Mouse (Mus musculus) gastrocnemius, postnatal 36 days (tissue): ENCODE data around the gene Ugt1a2. TPM values are rescaled to one million over a fixed set of nuclear protein-coding genes. Genes with fewer than 3 reads are reported as not detected.

Source experiments
- DNase-seq, 2 experiments: peaks; one replicate each; pipeline ENCODE4 v3.0.0; 2022
- intact Hi-C: fragments of 180-260 bp; cut with DNase I; formaldehyde crosslinking; loops from one replicate; pipeline ENCODE4 v1.15.1; 2025
- total RNA-seq, 2 experiments: library from RNA; stranded (reverse); gene quantifications; 2 replicates each; pipeline ENCODE4 v1.2.3; 2021

The Ugt1a2 gene
- total RNA-seq, 2 experiments from 2014 or later: not detected

DNA sequence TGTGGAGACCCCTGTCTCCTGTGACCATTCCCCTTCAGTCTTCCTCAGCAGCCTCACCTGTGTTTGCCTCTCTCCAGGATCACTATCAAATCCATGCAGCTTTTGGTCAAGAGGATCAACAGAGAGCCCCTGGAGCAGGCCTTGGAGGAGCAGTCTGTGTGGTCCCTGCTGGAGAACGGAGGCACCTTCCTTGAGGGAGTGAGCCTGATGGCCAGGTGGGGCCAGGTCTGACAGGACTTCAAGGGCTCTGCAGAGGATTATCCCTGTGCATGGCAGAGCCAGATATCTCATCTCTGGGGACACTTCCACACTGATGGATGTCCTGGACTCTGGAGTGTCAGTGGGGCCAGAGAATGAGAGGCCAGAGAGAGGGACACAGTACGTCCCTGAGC lies 55.1 kb downstream of the Ugt1a2 start:
- intact Hi-C loops: no loop called here
- no peak for DNase-seq

DNA sequence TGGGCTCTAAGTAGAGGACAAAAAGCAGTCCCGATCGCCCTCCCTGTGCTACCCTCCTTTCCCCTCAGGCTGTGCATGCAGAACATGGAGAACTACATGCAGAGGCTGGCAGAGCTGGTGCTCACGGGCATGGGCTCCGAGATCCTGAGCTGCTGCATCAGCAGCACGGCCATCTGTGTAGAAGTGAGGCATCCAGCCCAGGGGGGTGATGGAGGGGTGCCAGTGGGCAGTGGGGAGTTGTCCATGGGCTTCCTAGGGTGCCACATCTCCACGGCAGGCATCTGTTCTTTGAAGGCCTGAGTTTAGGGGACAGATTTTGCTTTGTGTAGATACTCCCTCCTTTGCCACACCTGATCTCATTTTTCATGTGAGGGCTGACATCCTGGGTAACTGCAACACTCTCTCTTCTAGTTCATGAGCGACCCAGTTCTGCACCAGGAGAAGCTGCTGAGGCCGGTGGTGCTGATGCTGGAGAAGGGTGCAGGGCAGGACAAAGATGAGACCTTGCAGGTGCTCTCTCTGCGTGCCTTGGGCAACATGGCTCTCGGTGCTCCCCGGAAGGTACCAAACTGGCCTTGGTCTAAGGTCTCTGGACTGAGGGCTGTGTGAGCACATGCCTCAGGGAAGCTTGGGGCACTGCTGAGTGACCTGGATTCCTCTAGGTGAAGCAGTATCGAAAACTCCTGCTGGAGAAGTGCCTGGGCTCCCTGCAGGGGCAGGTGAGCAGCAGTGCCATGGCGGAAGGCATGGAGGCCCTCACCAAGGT lies 55.8 kb downstream of the Ugt1a2 start:
- intact Hi-C loops: no loop called here
- no peak for DNase-seq

DNA sequence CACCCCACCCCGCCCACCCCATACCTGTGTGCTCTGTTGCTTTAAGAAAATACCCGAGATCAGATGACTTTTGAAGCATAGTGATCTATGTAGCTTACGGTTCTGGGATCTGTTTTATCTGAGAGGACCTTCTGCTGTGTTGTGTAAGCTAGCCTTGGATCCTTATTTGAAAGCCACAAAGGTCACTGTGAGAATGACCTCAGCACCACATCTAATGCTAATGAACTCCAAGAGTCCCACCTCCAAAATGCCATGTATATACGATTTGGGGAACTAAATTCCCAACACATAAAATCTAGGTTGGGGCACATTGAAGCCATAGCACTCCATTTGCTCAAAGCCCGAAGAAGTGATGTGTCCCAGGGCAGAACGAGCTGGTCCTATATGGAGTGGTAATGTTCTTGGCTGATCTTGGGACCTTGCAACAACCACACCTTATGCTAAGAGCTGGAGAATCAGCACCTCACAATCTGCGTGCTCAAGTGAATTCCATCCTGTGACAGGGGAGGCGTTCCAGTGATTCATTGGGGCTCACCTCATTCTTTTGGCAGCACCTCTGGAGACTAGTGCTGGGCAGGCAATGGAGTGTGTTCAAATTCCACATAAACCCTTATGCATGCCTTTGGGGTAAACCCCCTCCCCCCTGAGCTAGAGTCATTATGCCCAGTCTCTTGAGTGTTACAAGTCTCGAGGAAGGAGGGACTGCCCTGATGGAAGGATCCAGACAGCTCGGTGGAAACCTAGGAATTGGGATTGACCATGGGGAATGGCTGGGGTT lies 56.7 kb downstream of the Ugt1a2 start:
- no peak for DNase-seq

DNA sequence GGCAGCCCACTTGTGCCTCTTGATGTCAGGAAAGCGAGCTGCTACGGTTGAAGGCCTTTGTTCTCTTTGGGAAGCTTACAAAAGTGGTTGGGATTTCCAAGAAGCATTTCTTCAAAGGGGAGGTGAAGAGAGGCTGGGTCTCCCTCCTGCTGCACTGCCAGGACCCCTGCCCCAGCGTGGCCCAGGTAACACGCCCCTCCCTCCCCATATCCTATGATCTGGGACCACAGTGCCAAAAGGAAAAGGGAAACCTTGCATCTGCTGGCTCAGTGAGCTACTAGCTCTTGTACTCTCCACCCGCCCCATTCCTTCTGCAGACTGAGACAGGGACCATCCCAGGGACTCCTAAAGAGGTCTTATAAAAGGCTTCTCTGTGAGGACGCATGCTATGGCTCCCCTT lies 57.3 kb downstream of the Ugt1a2 start:
- intact Hi-C loops: no loop called here
- DNase-seq: no peak

More for the DNA sequence above, 56.7 kb downstream of the Ugt1a2 start:
- intact Hi-C loops: no loop called here

DNA sequence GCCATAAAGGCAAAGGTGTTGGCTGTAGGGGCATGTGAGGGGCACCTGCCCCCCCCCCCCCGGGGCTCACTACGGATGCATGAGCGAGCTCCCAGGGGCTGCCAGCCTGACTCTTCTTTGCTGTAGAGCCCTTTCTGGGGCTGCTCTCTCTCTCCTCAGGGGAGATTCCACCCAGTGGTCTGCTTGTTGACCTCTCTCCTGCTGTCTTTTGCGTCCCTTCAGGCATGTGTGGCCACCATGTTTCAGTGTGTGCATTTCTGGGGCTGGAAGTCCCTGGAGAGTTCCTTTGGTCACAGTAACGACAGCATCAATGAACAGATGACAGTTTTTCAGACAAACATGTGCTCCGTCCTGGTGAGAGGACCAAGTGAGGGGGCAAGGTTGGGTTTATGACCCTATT lies 58.0 kb downstream of the Ugt1a2 start:
- DNase-seq: no peak
- intact Hi-C loops: no loop called here

DNA sequence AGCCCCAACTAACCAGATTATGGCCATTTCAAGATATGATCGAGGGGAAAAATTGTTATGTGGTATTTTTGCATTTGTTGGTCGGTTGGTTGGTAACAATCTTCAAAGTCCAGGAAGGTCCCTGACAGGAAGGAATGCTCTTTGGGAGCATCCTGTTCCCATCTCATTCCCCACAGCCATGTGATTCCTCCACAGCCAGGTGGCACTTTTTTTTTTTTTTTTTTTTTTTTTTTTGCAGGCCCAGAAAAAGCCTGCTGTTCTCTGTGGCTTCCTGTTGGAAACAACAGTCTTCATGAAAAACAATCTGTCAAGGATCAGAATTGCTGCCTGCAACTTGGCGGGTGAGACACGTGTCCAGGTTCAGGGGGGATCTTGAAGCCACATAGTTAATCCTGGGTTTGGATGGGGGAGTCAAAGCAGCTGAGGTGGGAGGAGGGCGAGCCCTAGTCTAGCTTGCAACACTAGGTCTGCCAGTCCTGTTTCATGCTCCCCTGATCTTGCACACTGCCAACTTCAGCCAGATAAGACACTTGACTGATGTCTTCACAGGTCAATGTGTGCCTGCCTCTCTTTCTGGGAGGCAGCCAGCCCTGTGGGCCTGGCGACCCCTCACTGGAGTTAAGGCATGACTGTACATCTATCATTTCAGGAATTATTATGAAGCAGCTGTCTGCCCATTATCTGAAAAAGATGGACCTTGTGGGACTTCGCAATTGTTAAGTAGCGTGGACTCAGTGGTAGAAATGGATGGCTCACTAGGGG lies 58.7 kb downstream of the Ugt1a2 start:
- intact Hi-C loops: no loop called here
- DNase-seq: no peak

DNA sequence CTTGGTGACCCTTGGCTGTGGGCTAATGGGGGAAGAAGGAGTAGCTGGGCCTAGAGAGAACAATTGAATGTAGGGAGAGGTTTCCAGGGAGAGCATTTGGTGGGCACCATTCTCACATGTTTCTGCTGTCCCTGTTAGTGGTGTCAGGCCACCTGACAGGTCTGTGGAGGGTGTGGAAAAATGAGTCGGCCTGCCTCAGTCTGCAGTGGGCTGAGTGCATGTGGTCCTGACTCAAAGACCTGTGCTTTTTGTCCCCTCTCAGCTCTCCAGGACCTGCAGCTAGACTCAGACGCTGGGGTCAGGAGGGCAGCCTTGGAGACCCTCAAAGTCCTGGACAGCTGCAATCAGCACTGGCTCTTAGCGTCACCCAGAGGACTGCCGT lies 59.2 kb downstream of the Ugt1a2 start:
- DNase-seq: no peak
- intact Hi-C loops: no loop called here

DNA sequence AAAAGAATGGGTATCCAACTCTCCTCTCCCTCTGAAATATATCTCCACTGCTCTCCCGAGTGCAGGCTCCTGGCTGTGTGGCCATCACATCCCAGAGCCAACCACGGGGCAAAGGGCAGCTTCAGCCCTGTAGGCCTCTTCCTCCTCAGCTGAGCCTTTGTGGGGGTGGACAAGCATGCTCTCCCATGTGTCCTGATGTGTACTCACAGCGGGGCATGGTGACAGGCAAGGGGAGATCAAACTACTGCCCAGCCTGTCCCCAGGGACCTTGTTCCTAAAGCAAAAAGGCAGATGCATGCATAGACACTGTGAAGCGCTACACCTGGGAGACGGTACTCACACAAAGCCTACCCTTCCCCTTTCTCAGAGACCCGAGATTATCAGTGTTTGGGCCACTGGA lies 59.7 kb downstream of the Ugt1a2 start:
- intact Hi-C loops: no loop called here
- DNase-seq: no peak

DNA sequence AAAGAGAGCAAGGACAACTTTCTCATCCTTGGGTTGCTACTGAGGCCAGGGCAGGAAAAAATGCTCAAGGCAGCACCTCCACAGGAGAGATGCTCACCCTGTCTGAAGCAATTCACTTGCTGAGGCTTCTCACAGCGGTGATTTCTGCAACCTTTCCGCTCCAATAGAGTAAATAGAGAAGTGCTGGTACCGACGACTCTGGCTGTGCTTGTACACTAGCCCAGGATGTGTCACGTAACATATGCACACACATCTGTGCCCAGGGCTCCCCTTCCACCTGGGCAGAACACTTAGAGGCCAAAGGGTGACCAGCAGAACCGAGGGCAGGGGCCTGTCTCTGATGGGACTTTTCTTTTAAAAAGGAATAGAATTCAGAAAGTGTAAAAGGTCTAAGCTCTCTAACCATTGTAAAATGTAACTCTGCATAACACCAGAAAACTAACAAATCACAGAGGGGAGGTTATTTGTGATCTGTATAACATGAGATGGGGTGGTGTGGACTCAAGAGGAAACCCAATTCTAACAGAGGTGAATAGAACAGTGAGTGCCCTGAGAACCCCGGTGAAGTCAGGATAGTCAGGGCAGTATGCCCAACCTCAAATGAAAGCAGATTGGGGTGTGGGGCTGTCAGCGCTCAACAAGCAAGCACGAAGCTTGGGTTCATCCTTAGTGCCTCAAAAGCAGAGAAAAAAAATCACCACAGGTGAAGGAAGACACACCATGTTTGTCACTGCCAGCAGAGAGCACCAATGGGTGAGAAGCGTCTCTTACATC lies 60.4 kb downstream of the Ugt1a2 start:
- intact Hi-C loops: no loop called here

DNA sequence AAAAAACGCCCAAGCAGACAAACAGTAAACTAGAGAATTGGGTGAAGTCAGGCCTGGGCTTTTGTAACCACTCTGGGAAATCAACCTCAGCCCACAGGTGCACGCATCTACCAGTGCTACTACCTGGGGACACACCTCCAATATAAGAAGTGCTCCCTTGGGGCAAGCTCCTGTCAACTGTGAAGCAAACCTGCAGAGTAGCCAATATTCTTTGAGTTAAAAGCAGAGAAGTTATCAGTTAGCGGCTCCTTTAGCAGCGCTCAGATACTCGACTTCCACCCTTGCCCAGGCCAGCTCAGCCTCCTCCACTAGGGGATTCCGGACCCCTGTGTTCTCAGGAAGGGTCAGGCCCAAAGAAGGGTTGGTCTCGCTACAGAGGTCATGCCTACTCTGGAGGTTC lies 61.3 kb downstream of the Ugt1a2 start:
- DNase-seq: no peak
- intact Hi-C loops: no loop called here

More for the DNA sequence above, 60.4 kb downstream of the Ugt1a2 start:
- DNase-seq: no peak

DNA sequence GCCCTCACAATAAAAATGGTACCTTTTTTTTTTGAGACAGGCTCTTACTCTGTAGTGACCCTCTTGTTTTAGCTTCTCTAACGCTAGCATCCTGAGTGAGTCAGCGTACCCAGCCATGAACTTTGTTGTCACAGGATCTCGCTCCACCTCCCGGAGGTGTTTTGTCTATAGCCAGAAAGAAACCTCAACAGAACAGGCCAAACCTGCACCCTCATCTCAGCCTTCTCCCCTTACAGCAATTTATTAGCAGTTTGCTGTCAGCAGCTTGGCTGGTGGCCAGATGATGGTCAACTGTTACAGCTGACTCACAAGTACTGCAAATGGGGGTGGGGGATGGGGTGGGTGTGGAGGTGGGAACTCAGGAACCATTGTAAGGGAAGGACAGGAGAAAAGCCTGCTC lies 61.9 kb downstream of the Ugt1a2 start:
- no peak for DNase-seq
- intact Hi-C loops: no loop called here

DNA sequence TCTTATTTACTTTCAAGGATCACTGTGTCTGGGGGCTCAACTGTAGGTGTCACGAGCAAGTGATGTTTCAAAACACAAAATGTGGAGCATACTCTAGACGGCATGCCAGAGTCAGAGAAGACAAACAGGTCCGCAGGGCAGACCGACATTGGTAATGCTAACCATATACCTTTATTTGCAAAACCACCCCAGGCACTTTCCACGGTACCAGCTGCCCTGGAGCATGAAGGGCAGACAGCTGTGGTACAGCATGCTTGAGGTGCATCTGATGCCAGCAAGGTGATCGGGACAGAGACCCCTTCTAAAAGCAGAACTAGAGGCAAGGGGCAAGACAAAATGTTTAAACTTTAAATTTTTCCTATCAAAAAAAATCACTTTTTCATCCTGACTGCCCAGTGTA lies 62.6 kb downstream of the Ugt1a2 start:
- intact Hi-C loops: no loop called here

DNA sequence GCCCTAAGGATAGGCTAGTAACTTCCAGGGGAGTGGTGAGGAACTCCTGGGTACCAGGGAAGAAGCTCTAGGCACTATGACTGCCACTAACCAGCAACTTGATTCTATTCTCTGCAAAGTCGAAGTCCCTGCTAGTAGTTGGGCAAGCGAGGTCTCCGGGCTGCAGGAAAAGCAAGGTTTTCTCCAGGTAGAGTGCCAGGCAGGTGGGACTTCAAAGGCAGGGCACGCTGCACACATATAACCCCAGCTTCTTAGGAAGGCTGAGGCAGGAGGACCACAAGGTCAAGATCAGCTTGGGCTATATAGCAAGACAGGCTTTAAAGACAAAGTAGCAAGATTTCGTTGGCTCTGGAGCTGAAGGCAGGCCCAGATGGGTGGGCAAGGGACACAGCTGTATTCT lies 63.4 kb downstream of the Ugt1a2 start:
- no peak for DNase-seq
- intact Hi-C loops: no loop called here

More for the DNA sequence above, 62.6 kb downstream of the Ugt1a2 start:
- no peak for DNase-seq

DNA sequence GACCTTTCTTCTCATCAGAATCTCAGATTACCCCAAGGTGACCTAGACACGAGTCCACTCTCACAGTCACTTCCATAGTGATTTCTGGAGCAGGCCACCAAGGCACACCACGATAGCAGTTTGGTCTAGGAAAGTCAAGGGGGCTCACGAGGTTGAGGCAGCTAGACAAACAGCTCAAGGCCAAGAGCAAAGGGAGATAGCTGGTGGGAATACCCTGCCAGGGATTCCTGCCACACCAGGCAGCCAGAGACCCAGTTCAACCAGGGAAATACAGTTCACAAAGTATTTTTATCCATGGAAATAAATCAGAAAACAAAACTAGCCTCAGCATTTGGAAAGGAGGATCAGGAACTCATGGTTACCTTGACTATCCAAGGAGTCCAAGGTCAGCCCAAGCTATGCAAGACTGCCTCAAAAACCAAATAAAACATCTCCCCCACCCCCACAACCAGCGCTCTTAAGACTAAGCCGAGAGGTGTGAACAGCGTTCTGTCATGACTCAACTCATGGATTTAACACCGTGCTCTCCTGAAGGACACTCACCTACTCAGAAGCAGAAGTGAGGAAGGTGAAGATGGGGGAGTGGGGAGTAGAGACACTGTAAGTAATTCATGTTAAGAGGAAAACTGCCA lies 64.0 kb downstream of the Ugt1a2 start:
- DNase-seq: no peak
- intact Hi-C loops: no loop called here

DNA sequence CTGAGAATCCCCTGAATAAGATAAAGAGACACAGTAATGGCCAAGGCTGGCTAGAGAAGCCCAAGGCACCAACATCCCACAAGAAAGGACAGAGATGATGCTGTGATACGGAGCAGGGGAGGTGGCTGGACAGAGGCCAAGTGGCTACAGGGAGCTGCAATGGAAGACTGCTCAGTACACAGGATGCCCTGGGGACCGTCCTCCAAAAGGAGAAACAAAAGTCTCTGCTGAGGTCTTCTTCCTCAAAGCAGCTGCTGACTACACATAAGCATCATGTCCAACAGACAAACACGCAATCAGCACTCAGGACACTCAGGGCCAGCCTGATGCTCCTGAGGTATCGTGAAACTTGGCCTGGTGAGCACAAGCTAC lies 64.5 kb downstream of the Ugt1a2 start:
- intact Hi-C loops: no loop called here
- peak in 1 of 2 experiments; percentile 29 for DNase-seq

DNA sequence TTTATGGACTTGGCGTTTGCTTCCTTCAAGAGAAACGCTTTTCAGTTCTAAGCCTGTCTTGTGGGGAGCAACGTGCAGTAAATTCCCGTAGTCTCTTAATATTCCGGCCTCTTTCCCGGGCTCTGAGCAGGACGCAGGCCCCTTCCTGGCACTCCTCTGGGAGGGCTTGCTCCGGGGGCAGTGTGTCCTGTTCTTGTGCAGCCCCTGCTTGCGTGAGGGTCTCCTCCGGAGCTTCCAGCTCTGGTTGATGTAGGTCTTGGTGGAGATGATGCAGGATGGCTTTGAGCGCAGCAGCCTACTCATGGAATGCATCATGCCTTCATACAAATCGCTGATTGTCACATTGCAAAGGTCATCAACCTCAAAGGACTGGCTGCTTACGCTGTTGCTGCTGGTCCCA lies 65.7 kb downstream of the Ugt1a2 start:
- peak in 1 of 2 experiments; percentile 23 for DNase-seq
- intact Hi-C loops: no loop called here

DNA sequence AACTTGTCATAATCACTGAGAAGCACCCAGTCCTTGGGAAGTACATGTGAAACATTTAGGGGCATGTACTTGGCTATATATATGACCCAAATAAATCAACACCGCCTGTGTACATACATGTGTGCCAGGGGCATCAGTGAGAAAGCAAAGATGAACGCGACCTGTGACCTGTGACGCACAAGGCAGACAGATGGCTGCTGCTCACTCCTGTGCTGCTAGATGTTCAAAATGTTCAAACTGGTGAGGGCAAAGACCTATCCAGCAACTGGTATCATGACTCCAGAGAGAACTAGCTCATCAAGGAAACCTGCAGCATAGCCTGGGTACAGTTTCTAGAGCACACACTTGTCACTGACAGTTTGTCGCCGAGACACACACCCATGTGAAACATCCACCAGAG lies 67.1 kb downstream of the Ugt1a2 start:
- intact Hi-C loops: no loop called here
- DNase-seq: no peak

DNA sequence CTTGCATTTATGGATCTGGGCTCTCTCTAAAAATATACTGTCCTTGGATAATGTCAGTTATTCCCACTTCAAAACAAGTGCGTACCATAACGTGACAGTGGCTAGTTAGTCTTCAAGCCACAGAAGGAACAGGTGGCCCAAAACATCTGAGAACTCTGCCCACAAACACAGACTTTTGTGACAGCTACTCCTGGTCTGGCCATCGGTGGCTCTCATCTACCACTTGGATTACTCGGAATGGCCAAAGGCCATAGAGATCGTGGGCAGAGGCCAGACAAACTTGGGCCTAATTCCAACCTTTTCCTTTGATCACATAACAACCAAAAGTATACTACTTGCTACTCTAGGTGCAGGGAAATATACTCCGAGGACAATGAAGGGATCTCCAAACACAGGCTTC lies 67.7 kb downstream of the Ugt1a2 start:
- DNase-seq: peak in 1 of 2 experiments; percentile 17
- intact Hi-C loops: no loop called here
